Comparison of ENCODE assay signal across 9 mouse cellular contexts in the genomic region with DNA sequence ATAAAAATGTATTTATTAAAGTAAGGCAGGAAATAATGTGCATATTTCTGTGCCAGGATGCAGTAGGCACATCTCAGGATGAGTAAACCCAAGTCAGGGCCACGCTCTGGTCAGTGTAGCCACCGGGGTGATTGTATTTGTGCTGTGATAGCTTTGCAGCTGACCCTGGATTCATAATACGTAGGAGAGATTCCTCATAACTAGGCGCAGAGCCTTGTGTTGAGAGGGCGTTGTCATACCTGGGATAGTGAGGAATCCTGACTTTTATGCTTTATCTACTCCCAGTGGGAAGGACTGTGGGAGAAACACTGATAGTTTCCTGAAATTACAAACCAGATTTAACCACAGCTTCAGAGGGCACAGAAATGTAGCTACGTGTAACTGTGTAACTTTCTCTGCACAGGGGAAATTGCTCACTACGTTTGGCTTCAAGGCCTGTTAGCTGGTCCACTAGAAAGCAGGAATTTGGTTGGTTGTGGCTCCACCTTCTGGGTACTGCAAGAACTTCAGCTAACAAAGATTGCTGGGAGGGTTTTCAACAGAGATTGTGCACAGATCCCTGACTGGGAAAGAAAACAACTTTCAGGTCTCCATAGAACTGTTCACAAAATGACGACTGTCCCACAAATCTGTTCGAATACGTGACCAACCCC.
DNase-seq lines count a peak whose midpoint lies in the region; ATAC-seq and TF ChIP-seq lines count a peak whose summit lies in the region.
"Had no signal": no experiment of that assay in that cellular context is flagged by ENCODE, and none has a peak within 500 bp of the region (broad histone marks: within the 10 kb centered on the region; RNA-seq: fewer than 3 reads in every experiment).

No protein-coding gene starts in this region.

- TF ChIP-seq EP300 in liver, embryonic 14.5 days (IDR thresholded peaks at IDR 0.05; ENCODE audit: low read depth), result no peak

- H3K9ac ChIP-seq in ES-E14 (ENCODE audit: insufficient read depth, low read depth, low read length, poor library complexity, severe bottlenecking), result no peak overlapping the region
- no peak overlapping the region for H3K9ac ChIP-seq in liver, embryonic 14.5 days (replicated peaks)
- H3K9ac ChIP-seq: liver, embryonic 15.5 days had no signal

- TF ChIP-seq CTCF in bone marrow, adult 2 months (IDR thresholded peaks at IDR 0.05; ENCODE audit: control insufficient read depth, insufficient read depth, low read length), result 0 out of 2 replicates have a peak, but pooled peaks have one; percentile 11
- TF ChIP-seq CTCF in liver, embryonic 14.5 days (IDR thresholded peaks at IDR 0.05; ENCODE audit: low read depth), result peak; percentile 69

- H3K4me1 ChIP-seq in ES-E14 (ENCODE audit: control insufficient read depth in 2 of 2, insufficient read depth in 2 of 2, low read length in 2 of 2, poor library complexity in 1 of 2), result no peaks in the 10 kb centered on the region
- H3K4me1 ChIP-seq in bone marrow, adult 2 months (ENCODE audit: control insufficient read depth, insufficient read depth, low read length), result no peaks in the 10 kb centered on the region
- H3K4me1 ChIP-seq in liver, embryonic 14.5 days (replicated peaks; ENCODE audit: control insufficient read depth in 2 of 2, insufficient read depth in 2 of 2, low read length in 1 of 2), result no peaks in the 10 kb centered on the region
- H3K4me1 ChIP-seq: liver, embryonic 15.5 days had no signal

- H3K4me3 ChIP-seq in ES-E14 (ENCODE audit: insufficient read depth in 1 of 2, low read depth in 1 of 2, low read length in 2 of 2, poor library complexity in 1 of 2, severe bottlenecking in 1 of 2), result no peak overlapping the region
- H3K4me3 ChIP-seq in bone marrow, adult 2 months (replicated peaks; ENCODE audit: control insufficient read depth, low read depth, low read length), result no peak overlapping the region
- H3K4me3 ChIP-seq in liver, embryonic 14.5 days (ENCODE audit: insufficient read depth in 1 of 2, low read depth in 2 of 2, low read length in 2 of 2), result no peak overlapping the region
- H3K4me3 ChIP-seq: liver, embryonic 15.5 days had no signal

- WGBS in bone marrow, adult 2 months, result 55% methylated on average over 10 of the region's 10 CpGs
- 47% methylated on average over 10 of the region's 10 CpGs for WGBS in liver, embryonic 14.5 days (ENCODE audit: insufficient replicate concordance)

- H3K9me3 ChIP-seq in ES-E14 (ENCODE audit: control insufficient read depth, insufficient read depth, low read depth, low read length), result no peaks in the 10 kb centered on the region
- no peaks in the 10 kb centered on the region for H3K9me3 ChIP-seq in liver, embryonic 14.5 days (ENCODE audit: control insufficient read depth, low read length)
- H3K9me3 ChIP-seq: liver, embryonic 15.5 days had no signal

- 0 out of 2 replicates have a peak, but pooled peaks have one; percentile 45 for ATAC-seq in liver, embryonic 14.5 days (ENCODE audit: insufficient read depth)

- intact Hi-C loops in heart, postnatal 14 days (cut with DNase I), result loop anchor here (1.0 to 5.0 kb wide), 3 partner anchors 241 to 324 kb away; no protein-coding TSS in a partner anchor

- TF ChIP-seq POLR2A in bone marrow, adult 2 months (IDR thresholded peaks at IDR 0.05; ENCODE audit: borderline replicate concordance, control insufficient read depth, low read depth, low read length), result no peak

- in situ Hi-C loops in ES-E14 (cut with MboI; ENCODE audit: low sequenced_read_pairs in 2 of 2, unreplicated experiment in 2 of 2), result loop anchor here (10.0 to 25.0 kb wide), 3 partner anchors 231 to 264 kb away; partner anchors contain the start of gene Slc44a5 (in 1 of the 2)

- peak; percentile 62 for DNase-seq in ES-E14 (ENCODE audit: low read depth, low spot score)
- DNase-seq in fibroblast of lung, adult 2 months (ENCODE audit: low read depth), result peak; percentile 21
- DNase-seq in heart, postnatal 14 days, result peak; percentile 55 to 72
- peak; percentile 74 to 77 for DNase-seq in kidney, postnatal 4 days
- DNase-seq in liver, embryonic 14.5 days (ENCODE audit: low read depth in 3 of 3, low spot score in 3 of 3), result peak; percentile 11 to 33 (median 31)
- DNase-seq in retina, adult 2 months (ENCODE audit: low read depth, low spot score), result peak; percentile 30
- DNase-seq in T-cell, adult 2 months (ENCODE audit: low spot score), result no peak

- no peak overlapping the region for H3K4me2 ChIP-seq in liver, embryonic 14.5 days (ENCODE audit: low read depth)
- H3K4me2 ChIP-seq: liver, embryonic 15.5 days had no signal

- no peaks in the 10 kb centered on the region for H3K27me3 ChIP-seq in liver, embryonic 14.5 days (ENCODE audit: control insufficient read depth, insufficient read depth, low read length)
- H3K27me3 ChIP-seq: liver, embryonic 15.5 days had no signal

- no peaks in the 10 kb centered on the region for H3K36me3 ChIP-seq in ES-E14 (ENCODE audit: control insufficient read depth, insufficient read depth, low read length, poor library complexity, severe bottlenecking)
- H3K36me3 ChIP-seq in liver, embryonic 14.5 days (replicated peaks; ENCODE audit: control insufficient read depth, insufficient read depth, low read depth), result no peaks in the 10 kb centered on the region
- H3K36me3 ChIP-seq: liver, embryonic 15.5 days had no signal

- H3K27ac ChIP-seq in ES-E14 (ENCODE audit: insufficient read depth, low read depth, low read length, poor library complexity, severe bottlenecking), result no peak overlapping the region
- no peak overlapping the region for H3K27ac ChIP-seq in bone marrow, adult 2 months (ENCODE audit: control insufficient read depth, insufficient read depth, low read depth, low read length, poor library complexity)
- no peak overlapping the region for H3K27ac ChIP-seq in liver, embryonic 14.5 days
- H3K27ac ChIP-seq: liver, embryonic 15.5 days had no signal

TF ChIP-seq in ES-E14, 5 proteins besides CTCF, POLR2A, EP300 and RAD21:
- TF ChIP-seq ZC3H11A (IDR thresholded peaks at IDR 0.05; ENCODE audit: borderline replicate concordance, low read depth, low read length) (peak; percentile 96), MAFK (IDR thresholded peaks at IDR 0.05; ENCODE audit: insufficient read depth, low read depth, low read length) (no peak)
